Mouse (Mus musculus): ENCODE data around the gene Pogz.
"Not testable (repeated sequence)": the region's sequence is repeated elsewhere in the genome, so short reads cannot be mapped to it uniquely, and the experiment has no call there.

Pogz gene

GRCm38 (mm10) chr3:94917816-94918361 lies 80.5 kb downstream of the Pogz start:
- DNase-seq = peak; percentile 38

- DNase-seq = no peak
Measured at GRCm38 (mm10) chr3:94918845-94919244, 81.5 kb downstream of the Pogz start.

GRCm38 (mm10) chr3:94921104-94921503 lies 83.7 kb downstream of the Pogz start:
- DNase-seq = no peak

DNA sequence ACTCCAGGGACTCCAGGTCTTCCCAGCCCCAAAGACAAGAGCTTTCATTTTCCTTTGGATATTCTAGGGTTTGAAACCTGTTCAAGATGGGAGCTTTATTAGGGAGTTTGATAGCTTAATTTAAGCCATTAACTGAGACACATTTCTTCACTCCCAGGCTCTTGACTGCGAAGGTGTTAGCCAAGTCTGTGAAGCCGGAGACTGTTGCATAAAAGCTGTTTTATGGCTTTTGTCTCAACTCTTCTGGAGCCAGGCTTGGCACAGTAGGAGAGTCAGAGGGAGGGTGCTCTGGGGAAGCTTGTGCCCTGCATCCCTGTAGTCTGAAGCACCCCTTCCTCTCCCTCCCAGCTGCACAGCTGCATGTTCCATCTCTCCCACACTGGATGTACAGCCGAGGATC lies 85.0 kb downstream of the Pogz start:
- DNase-seq = no peak

- no peak for DNase-seq
Measured at GRCm38 (mm10) chr3:94924688-94925087, 87.3 kb downstream of the Pogz start.

DNA sequence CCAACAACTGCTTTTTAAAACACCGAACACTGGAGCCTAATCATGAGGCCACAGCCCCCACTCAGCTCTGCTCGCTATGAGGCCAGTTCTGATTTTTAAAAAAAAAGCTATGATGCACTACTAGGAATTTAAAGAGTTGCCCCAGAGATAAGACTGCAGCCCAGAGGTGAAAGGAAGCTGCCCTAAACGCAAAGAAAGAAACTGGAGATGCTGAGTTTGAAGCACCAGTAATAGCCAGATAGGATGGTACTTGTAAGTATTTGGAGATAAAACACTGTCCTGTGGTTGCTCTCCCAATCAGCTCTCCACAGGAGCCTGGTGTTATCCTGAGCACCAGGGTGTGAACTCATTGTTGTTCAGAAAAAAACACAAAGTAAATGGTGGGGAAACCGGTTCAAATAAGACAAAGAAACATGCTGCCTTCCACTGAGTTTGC lies 89.0 kb downstream of the Pogz start:
- DNase-seq = not testable (repeated sequence)

DNA sequence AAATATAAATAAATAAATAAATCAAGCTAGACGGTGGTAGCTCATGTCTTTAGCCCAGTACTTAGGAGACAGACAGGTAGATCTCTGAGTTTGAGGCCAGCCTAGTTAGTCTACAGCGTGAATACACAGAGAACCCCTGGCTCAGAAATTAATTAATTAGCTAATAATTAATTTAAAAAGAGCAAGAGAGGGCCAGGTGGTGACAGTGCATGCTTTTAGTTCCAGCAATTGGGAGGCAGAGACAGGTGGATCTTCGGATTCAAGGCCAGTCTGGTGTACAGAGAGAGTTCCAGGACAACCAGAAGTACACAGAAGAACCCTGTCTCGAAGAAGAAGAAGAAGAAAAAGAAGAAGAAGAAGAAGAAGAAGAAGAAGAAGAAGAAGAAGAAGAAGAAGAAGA lies 91.6 kb downstream of the Pogz start:
- DNase-seq = not testable (repeated sequence)

DNA sequence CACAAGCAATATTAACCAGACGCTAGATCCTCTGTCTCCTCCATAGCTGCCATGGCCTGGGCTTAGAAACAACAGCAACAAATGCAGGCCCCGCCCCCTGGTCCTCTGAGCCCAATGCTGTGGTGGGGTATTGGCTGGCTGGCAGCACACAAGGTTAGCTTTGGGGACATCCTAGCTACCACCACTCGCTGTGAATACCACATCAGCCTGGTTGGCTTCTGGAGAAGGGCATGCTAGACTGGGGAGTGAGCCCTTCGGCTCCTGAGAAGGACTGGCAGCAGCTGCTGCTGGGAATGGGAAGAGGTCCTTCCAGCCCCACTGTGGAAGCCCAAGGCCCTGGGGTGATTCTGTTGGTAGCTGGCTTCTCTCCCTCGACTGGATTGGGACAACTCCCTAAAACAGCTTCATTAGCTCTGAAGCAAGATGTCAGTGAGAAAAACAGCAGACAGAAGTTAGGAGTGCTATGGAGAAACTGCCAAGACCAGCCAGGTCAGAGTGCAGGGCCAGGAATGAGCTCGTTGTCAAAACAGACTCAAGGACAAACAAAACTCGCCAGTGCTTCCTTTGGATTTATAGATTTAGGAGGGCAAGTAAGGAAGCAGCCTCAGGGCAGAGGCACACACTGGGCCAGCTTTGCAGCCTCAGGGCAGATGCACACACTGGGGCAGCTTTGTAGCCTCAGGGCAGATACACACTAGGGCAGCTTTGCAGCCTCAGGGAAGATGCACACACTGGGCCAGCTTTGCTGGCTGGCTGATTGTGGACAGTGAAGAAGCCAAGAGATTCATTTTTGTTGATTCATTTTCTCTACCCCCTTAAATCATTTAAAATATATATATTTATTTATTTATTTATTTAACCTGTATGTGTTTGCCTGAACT lies 93.3 kb downstream of the Pogz start:
- DNase-seq = not testable (repeated sequence)

- not testable (repeated sequence) for DNase-seq
Measured at GRCm38 (mm10) chr3:94931427-94932082, 94.2 kb downstream of the Pogz start.

Data from retina, postnatal 1 day (tissue).